Mouse (Mus musculus) liver, postnatal 0 days (tissue): ENCODE measurements around the gene Bace2.

ENCODE experiments used
- CTCF ChIP-seq: sonication (generic); IDR thresholded peaks from 2 replicates; pipeline ENCODE4 v1.5.1; 2016; ENCODE audit warnings: antibody characterized with exemption, low read depth
- EP300 ChIP-seq: IDR thresholded peaks from 2 replicates; pipeline ENCODE4 v1.6.1; 2016; ENCODE audit warnings: antibody characterized with exemption, low read depth, mild to moderate bottlenecking

- TF ChIP-seq CTCF (no peak), EP300 (no peak)
These were observed 43.4 kb downstream of the Bace2 start for GRCm38 (mm10) chr16:97399991-97400390.
